Mouse (Mus musculus) heart, adult 8-10 months (tissue): ENCODE data around the gene Gm28048. TPM values are rescaled to one million over a fixed set of nuclear protein-coding genes. Genes with fewer than 3 reads are reported as not detected.

Source experiments
- DNase-seq: peaks from one replicate; pipeline ENCODE4 v3.0.0; 2022; ENCODE audit warnings: low spot score
- total RNA-seq, 4 experiments: library from RNA; stranded (reverse); gene quantifications; 2 replicates each; pipeline ENCODE4 v1.2.4; 2022

The Gm28048 gene
- total RNA-seq, 4 experiments from 2014 or later = 2.4 to 7.1 (median 4.1) TPM

DNA sequence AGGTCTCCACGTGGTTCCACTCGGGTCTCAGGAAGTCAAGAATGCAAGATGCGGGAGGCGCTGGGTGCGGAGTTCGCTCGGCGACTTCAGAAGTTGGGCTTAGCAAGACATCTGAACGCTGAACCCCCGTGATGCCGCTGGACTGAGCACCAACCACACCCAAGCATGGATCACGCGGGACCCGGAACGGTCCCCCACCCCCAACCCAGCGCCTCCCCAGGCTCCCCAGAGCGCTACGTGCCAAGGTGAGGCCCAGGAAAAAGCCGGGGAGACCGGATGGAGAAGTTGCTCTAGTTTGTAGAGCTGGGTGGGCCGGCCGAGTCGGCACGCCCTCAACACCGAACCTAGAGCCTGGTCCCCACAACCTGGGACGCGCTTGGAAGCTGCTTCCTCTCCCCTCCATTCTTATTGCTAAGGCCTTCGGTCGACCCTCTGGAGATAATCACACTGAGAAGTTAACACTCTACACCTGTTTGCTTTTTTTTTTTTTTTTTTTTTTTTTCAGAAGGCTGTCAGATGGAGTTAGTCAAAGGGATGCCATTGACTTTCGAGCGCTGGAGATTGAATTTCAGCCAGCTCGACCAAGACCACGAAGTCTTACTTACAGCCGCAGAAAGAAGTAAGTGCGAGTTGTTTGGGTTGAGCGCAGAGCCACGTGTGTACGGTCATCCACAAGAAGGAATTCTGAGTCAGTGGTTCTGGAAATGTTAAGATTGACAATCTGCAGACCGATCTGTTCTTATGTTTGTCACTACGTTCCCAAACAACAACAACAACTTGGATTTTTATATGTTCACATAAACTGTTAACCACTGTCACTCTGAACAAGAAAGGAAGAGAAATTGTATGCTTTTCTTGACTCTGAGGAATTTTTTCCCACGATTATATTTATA, 121.3 kb downstream of the Gm28048 start, which contains the start of gene B3gnt2:
Gene B3gnt2 (minus strand): TSS at position 627 of the 893 bp plus-strand sequence.
- DNase-seq = peak; percentile 45

DNA sequence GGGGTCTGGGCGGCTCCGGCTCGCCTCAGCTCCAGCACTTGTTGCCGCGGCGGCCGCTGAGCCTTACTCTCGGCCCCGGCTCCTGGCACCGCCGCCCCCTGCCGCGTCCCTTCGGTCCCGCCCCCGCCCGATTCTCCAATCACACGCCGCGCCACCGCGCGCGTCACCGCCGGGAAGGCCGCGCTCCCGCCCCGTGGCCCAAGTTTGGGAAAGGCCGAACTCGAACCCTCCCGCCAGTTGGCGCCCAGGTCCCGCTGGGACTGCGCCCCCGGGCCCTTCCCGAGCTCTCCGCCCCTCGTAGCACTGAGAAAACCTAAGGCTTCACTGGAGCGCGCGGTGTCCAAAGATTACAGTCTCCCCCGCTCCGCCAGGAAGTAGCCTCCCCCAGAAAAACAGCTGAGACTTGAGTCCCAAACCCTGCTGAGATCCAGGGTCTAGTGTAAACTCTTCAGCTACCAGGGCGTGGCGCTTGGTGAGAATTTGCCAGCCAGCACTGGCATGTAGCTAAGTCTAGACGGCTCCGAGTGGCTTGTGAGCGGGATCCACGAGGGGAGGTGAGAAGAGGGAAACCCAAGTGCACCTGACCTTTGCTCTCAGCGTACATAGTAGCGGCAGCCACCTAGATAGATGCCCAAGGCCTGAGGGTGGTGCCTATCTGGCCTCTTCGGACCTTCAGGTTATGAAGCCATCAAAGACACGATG, 122.1 kb downstream of the Gm28048 start:
- DNase-seq = peak; percentile 90

DNA sequence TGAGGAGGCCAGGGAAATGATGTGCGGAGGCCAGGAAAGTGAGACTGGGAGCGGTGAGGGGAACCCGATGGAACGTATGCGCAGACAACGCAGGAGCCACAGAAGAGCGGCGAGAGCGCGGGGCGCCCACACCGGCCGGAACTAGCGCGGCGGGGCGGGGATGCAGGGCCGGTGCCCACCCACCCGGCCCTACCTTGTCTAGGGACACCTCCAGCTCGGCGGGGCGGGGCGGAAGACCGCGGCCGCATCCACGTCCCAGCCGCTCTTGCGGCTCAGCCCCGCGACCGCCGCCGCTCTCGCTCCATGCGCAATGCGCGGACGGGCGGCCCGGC, 122.6 kb downstream of the Gm28048 start:
- DNase-seq = no peak

DNA sequence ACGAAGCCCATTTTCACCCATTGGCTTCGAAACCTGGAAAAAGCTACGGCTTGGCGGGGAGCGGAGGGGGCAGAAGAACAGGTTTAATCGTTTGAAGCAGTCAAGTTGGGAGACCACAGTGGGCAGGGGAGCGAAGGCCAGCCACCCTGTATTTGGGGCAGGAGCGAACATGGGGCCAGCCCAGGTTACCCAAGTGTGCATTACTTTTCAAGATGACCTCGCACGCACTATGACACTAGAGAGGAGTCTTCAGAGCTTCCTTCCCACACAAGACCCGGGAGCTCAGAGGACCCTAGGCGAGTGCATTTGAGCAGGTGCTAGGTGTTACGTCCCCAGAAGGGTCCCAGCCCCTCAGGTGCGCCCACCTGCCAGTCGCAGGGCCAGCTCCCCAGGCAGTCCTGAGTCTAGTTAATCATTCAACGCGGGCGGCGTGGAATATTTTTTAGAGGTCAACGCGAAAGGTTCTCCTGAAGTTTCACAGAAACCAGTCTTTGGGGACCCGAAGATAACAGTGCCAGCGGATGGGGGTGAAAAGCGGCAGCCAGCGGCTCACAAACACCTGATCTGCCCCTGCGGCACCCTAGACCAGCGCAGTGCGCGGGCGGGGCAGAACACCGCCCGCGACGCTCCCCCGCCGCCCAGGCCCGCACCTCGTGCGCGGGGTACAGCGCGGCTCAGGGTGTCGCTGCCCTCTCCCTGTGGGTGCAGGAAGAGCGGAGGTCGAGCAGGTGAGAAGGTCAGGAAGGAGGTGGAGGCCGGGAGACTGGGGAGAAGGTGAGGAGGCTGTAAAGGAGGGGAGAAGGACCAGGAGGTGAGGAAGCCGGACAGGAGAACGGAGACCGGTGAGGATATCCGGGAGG, 123.2 kb downstream of the Gm28048 start:
- no peak for DNase-seq

DNA sequence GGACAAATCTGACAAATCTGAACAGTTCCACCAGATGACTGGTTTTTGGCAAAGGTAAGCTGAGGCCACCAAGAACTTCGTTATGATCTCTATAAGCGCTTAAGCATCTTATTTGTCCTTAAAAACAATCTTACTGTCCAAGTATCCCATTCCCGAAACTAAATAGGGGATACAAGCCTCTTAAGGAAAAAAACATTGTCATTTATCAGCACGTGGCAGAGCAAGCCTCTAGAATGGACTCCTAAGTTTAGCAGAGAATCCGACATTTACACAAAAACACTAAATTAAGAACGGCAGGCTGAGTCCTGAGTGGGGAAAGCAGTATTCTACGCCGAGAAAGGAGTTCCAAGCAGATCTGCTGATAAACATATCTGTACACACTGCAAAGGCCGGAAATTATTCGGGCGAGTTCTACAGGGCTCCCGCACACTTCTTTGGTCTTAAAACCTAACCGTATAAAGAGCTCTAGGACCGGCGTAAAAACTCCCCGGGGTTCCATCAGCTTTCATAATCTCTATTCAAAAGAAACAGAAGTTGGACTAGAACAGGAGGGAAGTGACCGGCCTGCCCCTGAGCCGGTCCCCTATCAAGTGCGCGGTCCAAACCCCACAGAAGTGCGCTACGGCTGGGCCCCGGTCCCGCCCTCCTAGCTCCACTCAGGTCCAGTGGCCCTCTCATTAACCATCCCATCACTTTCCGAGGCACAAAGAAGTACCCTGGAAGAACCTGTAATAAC, 124.0 kb downstream of the Gm28048 start:
- DNase-seq = peak; percentile 40

DNA sequence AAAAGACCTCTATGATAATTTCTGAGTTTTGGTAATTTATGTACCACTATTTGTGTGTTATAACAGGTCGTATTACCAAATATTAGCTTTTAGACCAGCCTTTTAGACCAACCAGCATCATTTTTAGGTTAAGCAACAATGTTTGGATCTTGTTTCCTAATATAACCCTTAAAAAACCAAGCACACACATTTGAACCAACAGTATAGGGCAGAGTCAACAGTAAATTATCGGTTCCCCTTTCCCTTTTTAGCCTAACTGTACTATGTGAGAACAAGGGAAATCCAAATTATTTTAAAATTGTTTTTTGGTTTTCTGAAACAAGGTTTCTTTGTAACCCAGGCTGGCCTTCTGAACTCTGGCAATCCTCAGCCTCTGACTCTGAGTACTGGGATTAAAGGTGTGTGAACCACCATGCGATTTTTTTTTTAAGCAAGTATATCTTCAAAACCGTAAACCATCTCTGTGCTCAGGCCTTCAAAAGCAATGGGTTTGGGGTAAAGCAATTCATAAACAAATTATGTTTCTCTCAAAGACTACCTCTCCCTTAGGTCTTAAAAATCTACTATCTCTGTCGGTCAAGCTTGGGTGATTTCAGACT, 124.7 kb downstream of the Gm28048 start:
- DNase-seq = no peak

DNA sequence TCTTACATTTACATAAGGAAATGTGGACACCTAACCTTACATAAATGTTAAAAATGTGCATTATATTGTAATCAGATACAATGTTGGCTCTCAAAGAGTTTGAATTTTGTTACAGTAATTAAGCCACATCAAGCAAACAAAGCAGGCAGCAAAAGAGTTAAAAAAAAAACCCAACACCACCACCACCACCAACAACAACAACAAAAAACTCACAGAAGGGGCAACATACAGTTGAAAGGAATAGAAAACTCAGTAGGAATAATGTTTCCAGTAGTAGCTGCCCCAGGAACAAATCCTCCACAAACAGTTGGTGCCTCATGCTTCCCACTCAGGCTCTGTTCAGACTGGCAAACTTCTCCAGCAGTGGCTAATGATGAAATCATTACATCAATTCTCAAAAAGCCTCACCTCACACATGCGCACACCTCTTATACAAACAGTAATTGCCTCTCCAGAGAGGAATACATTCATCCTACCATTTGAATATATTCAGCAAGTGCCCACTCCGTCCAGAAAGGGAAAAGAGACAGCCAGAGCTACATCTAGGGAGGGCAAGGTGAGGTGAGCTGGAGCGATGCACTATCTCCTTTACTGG, 125.4 kb downstream of the Gm28048 start:
- DNase-seq = no peak

DNA sequence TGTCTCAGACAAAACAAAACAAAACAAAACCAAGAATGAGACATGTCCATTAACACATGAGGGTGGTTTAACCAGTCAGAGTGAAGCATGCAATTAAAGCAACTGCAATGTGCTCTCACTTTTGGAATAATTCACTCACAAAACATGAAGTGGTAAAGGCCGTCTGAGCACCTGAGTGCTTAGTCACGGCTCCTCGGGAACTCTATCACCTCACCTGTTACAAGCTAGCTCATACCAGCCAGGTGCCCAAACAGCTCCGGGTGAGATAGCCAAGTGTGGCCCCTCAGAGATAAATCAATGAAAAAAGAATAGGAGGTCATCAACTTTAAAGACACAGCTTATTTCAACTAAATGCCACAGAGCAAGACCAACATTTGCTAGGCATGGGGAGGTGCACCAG, 127.3 kb downstream of the Gm28048 start:
- DNase-seq = no peak

DNA sequence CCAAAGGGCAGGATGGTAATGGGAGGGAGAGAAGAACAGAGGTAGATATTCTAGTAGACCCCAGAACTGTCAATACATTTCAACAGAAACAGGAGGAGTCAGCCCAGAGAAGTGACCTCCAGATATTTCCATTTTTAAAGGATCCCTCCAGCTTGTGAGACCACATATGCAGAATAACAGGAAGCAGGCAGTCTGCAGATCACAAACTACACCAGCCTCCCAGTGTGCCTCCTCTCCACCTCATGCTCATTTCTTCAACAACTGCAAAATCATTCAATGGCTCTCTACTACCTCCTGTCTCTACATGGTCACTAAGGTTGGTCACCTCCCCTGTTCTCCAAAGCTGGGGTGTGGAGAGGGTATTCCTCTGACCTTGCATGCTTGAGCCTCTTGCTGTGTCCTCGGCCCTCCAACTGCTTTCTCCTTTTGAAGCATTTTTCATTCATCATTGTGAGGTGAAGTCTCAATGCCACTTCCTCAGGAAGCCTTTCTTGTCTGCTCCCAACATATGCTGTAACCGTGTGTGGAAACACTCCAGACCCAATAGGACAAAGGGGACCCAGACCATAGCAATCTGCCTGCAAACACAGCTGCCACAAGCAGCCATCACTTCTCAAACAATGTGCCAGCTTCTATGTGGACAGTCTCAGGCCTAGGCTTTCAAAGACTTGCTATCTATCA, 128.3 kb downstream of the Gm28048 start:
- no peak for DNase-seq

DNA sequence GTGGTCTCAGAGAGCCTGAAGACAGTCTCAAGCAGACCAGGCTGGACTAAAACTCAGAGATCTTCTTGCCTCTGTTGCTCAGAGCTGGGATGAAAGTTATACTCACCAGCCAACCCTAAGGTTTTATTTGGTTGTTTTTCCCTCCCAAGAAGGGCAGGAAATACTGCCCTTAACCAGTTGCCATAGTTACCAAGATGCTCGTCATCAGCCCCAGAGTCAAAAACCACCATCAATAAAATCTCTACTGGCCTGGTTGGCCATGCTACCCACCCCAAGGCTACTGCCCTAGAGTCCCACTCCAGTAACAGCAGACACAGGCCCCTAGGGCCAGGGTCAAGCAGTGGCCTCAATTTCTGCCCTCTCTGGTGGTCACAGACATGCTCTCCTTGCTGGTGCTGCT, 129.4 kb downstream of the Gm28048 start:
- no peak for DNase-seq

DNA sequence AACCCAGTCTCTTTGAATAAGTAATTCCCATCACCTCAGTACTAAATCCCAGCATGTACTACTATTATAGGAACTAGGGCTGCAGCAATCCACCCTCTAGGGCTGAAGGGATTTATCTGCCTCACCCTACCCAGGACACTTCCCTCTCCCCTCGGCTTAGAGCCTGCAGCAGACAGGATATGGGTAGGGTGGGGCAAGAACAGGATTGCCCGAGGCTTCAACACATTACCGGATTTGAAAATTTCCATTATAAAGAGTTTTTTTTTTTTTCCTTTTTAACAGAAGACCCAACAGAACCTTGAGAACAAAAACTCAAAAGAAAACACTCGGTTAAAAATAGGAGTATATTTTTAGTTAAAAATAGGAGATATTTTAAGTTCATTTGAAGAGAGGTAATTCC, 130.5 kb downstream of the Gm28048 start:
- DNase-seq = no peak

DNA sequence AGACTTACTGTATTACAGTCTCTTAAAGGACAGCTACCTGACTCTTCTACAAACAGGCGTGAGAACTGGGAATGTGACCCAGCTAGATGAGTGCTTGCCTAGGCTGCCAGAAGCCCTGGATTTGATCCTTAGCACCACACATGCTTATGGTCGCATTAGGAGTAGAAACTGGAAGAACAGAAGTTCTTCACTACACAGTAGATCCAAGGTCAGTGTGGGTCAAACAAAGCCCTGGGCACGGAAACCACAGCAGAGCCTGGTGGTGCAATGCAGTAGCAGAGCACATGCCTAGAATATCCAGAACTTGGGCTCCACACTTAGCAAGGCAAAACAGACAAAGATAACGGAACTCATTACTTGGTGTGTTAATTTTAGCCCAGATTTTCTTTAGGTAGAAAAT, 131.8 kb downstream of the Gm28048 start:
- DNase-seq = no peak

DNA sequence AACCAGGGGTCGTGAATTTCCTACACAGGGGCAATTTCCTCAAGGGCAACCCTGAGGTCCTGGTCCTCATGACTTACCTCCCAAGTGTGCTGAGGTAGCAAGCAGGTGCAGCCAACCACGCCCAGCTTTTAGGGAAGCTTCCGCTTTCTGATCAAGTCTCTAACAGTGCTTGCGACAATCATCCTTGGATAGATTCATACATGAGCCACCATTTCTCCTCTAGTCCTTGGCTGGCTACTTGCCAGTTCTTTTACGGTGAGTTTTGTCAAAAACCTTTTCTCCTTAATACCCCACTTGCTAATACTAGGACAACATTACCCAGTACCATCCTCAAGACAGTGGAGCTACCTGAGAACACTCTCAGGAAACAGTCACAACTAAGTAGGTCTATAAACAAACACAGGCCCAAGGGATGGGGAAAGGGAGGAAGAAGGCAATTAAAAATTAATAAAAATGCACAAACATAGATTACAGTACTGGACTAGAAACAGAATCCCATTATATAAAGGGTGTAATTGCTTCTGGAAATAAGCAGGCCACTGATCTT, 133.2 kb downstream of the Gm28048 start:
- DNase-seq = no peak

DNA sequence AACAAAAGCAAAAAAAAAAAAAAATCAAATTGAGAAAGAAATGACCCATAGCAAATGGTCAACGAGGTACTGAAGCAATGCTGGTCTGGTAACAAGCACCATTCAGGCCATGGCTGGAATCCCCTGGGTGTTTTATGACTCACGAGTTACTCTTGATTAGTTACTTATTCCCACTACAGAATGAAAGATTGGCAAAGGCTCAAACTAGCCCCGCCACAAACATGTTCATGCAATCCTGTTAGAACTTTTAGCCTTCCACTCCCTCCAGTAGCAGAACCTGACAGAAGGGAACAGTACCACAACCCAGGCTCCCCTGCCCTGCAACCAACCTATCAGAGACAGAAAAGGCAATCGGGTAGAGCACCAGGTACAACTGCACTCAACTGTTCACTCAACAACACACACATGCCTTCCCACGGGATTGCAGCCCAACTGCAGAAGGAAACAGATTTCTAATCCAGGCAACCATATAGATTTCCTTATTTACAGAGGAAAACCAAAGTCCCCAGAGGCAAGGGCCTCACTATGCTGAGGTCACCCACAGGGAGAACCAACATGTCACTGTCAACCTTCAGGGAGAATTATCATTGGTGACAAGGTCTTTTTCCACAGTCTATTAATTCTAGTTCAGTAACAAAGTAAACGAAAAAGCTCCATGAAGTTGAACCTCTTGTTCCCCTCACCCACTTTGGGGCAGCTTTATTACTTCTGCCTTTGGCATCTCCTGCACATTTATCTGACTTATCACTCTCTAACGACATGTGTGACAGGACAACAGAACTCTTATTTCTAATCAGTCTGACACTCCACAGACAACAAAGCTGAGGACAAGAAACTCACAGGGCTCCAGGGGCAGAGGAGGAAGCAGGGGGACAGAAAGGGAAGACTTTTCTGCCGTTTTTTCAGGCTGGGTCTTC, 133.9 kb downstream of the Gm28048 start:
- DNase-seq = peak; percentile 74

DNA sequence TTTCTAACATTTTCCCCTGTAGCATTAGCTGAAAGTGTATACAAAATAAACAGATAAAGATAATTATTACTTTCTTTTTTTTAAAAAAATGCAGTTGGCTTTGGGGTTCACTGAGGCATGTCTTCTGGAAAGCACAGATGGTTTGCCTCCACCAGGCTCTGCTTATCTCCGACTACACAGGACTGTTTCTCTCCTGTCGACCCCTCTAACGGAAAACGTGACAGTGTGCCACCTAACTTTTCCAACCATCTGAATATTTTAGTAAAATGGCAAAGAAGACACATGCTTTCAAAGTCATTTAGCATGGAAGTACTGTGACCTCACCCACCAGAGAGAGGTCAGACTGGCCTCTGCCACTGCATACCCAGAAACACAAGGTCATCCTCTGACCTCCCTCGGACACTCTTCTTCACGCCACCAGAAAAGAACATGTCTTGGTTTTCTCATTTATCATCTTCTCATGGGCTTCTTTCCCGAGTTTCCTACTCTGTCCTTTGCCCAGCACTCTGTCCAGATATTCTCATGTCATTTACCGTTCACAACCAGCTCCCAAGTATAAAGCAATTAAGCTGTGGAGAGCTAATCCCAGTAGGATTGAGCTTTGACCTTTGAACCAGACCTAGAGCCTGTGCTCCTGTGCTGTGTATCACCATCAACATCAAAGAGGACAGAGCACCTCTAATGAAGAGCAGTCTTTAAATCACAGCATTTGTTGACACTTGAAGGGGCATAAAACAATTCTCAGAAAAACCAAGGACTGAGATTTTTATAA, 134.7 kb downstream of the Gm28048 start:
- DNase-seq = no peak

DNA sequence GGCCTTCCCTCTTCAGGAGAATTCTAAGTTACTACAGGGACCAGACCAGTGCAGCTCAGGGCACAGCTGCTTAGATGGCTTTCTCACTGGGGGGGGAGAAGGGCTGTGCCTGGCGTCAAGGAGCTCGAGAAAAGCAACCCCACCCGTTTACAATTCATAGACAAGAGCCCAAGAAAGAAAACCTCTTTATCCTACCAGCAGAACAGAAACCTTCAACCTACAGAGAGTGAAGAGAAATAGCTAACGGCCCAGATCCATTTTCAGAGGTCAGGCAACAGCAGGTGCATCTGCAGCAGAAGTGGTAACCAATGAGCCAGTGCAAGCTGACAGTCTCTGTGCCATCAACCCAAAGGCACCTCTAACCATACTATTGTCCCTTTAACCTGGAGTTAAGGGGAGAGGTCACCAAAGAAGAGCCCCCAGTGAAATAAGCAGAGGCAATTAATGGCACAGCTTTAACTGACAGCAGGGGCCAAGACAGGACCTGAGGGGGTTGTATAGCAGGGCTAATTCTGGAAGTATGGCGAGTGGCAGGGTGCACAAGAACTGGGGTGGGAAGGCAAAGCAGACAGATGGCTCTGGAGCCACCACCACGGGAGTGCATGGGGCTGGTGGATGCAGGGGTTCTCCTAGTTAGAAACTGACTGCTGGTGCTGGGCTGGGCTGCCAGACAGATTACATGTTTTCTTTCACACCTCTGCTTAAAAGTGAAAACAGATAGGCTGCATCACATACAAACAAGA, 135.6 kb downstream of the Gm28048 start:
- DNase-seq = no peak
